Mouse (Mus musculus): Measurements from ENCODE around the gene Pip4k2b. TPM values are rescaled to one million over a fixed set of nuclear protein-coding genes. Genes with fewer than 3 reads are reported as not detected.
"Not testable (repeated sequence)": the region's sequence is repeated elsewhere in the genome, so short reads cannot be mapped to it uniquely, and the experiment has no call there.

The Pip4k2b gene
- polyA plus RNA-seq, 1 experiment from 2014 or later = 1.2 TPM

DNA sequence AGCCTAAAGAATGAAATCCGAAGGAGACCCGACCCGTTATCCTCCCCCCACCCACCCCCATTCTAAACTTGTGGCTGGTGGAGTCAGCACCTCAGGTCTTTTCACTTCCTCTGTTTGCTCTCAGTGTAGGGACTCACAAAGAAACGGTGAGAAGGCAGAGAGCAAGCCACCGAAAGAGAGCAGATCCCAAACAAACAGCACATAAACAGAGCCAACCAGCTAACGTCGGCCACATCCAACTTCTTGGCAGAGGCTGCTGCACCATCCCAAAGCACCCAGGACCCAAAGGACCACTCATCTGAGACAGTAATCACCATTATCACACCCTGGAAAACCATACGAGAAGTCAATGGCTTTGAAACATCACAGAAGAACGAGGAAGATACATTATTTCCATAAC is 1.1 kb downstream of the Pip4k2b start:
- peak overlapping the region; percentile 72 for H3K4me3 ChIP-seq (replicated peaks; ENCODE audit: low read length)
- H3K9ac ChIP-seq (ENCODE audit: low read length) = peak overlapping the region; percentile 86
- H3K9me3 ChIP-seq (replicated peaks; ENCODE audit: control insufficient read depth, low read length) = no peaks in the 10 kb centered on the region
- 12% methylated on average over 9 of the region's 9 CpGs for WGBS
- H3K4me1 ChIP-seq (ENCODE audit: control insufficient read depth, insufficient read depth, low read length) = peaks cover 17% of the 10 kb centered on the region
- H3K27ac ChIP-seq (ENCODE audit: low read length) = peak overlapping the region; percentile 80; the same call in 1 of the 2 replicates
- H3K27me3 ChIP-seq (ENCODE audit: control insufficient read depth, insufficient read depth, low read length) = no peaks in the 10 kb centered on the region
- peaks cover 11% of the 10 kb centered on the region; the same call in 1 of the 2 replicates for H3K36me3 ChIP-seq (ENCODE audit: control insufficient read depth, insufficient read depth, low read length)
- ATAC-seq (ENCODE audit: insufficient read depth, low FRiP score) = no peak
- H3K4me2 ChIP-seq (ENCODE audit: low read depth, low read length) = peak overlapping the region; percentile 79

DNA sequence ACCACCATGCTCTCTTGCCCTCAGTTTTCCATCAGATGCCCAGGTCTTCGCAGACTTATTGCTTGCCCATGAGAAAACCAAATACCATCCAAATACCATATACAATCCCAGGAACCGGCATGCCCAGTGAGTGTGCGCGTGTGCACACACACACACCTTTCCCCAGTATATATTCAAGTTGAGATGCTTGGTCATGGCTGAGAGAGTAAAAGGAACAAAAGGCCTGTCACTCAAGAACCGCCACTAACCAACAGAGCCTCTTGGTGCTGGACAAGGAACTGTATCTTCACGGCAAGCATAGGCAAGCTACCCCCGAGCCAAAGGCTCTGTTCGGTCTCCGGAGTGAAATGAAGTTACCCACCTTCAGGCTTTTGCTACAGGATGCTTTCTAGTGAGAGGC is 1.9 kb downstream of the Pip4k2b start:
- no peaks in the 10 kb centered on the region for H3K9me3 ChIP-seq (replicated peaks; ENCODE audit: control insufficient read depth, low read length)
- WGBS = 85% methylated on average over 9 of the region's 9 CpGs
- 0 out of 2 replicates have a peak, but pooled peaks cover 7% of the 10 kb centered on the region for H3K36me3 ChIP-seq (ENCODE audit: control insufficient read depth, insufficient read depth, low read length)
- peak overlapping the region; percentile 79 for H3K4me2 ChIP-seq (ENCODE audit: low read depth, low read length)
- H3K4me1 ChIP-seq (ENCODE audit: control insufficient read depth, insufficient read depth, low read length) = peaks cover 21% of the 10 kb centered on the region
- H3K27ac ChIP-seq (ENCODE audit: low read length) = no peak overlapping the region
- H3K27me3 ChIP-seq (ENCODE audit: control insufficient read depth, insufficient read depth, low read length) = no peaks in the 10 kb centered on the region
- 0 out of 2 replicates have a peak overlapping the region, but pooled peaks have one; percentile 86 for H3K9ac ChIP-seq (ENCODE audit: low read length)
- H3K4me3 ChIP-seq (replicated peaks; ENCODE audit: low read length) = no peak overlapping the region
- no peak for ATAC-seq (ENCODE audit: insufficient read depth, low FRiP score)

DNA sequence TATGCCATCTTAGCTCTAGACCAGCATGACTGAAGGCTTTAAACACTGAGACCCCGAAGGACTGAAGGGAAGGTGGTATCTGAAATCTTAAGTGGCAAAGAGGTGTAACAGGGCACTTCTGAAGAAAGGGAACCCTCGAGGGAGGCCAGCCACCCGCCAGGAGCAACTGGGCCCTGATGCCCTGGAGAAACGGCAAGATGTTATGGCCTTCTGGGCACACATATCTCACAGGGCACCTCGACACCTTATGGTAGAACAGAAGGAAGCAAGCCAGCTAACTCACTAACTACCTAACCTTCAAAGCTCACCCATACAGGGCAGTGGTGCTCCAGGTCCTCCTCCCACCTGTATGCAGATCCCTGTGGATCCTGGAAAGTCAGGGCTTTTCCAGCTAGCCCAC is 2.3 kb downstream of the Pip4k2b start:
- H3K27ac ChIP-seq (ENCODE audit: low read length) = no peak overlapping the region
- H3K36me3 ChIP-seq (ENCODE audit: control insufficient read depth, insufficient read depth, low read length) = 0 out of 2 replicates have a peak, but pooled peaks cover 7% of the 10 kb centered on the region
- H3K9me3 ChIP-seq (replicated peaks; ENCODE audit: control insufficient read depth, low read length) = no peaks in the 10 kb centered on the region
- 90% methylated on average over 5 of the region's 5 CpGs for WGBS
- H3K4me2 ChIP-seq (ENCODE audit: low read depth, low read length) = no peak overlapping the region
- no peak for ATAC-seq (ENCODE audit: insufficient read depth, low FRiP score)
- no peak overlapping the region for H3K9ac ChIP-seq (ENCODE audit: low read length)
- H3K27me3 ChIP-seq (ENCODE audit: control insufficient read depth, insufficient read depth, low read length) = no peaks in the 10 kb centered on the region
- no peak overlapping the region for H3K4me3 ChIP-seq (replicated peaks; ENCODE audit: low read length)
- peaks cover 25% of the 10 kb centered on the region for H3K4me1 ChIP-seq (ENCODE audit: control insufficient read depth, insufficient read depth, low read length)

GRCm38 (mm10) chr11:97740190-97740589 is 4.3 kb downstream of the Pip4k2b start:
- H3K27ac ChIP-seq (ENCODE audit: low read length) = no peak overlapping the region
- H3K9ac ChIP-seq (ENCODE audit: low read length) = no peak overlapping the region
- no peaks in the 10 kb centered on the region for H3K9me3 ChIP-seq (replicated peaks; ENCODE audit: control insufficient read depth, low read length)
- WGBS = 48% methylated on average over 7 of the region's 7 CpGs
- peaks cover 25% of the 10 kb centered on the region for H3K4me1 ChIP-seq (ENCODE audit: control insufficient read depth, insufficient read depth, low read length)
- no peak overlapping the region for H3K4me2 ChIP-seq (ENCODE audit: low read depth, low read length)
- no peaks in the 10 kb centered on the region for H3K27me3 ChIP-seq (ENCODE audit: control insufficient read depth, insufficient read depth, low read length)
- no peaks in the 10 kb centered on the region for H3K36me3 ChIP-seq (ENCODE audit: control insufficient read depth, insufficient read depth, low read length)
- H3K4me3 ChIP-seq (replicated peaks; ENCODE audit: low read length) = no peak overlapping the region
- ATAC-seq (ENCODE audit: insufficient read depth, low FRiP score) = no peak

GRCm38 (mm10) chr11:97739155-97739554 is 5.3 kb downstream of the Pip4k2b start:
- H3K27ac ChIP-seq (ENCODE audit: low read length) = no peak overlapping the region
- ATAC-seq (ENCODE audit: insufficient read depth, low FRiP score) = no peak

GRCm38 (mm10) chr11:97738703-97739102 is 5.8 kb downstream of the Pip4k2b start:
- no peak for ATAC-seq (ENCODE audit: insufficient read depth, low FRiP score)
- no peaks in the 10 kb centered on the region for H3K36me3 ChIP-seq (ENCODE audit: control insufficient read depth, insufficient read depth, low read length)
- H3K27ac ChIP-seq (ENCODE audit: low read length) = no peak overlapping the region
- no peak overlapping the region for H3K4me3 ChIP-seq (replicated peaks; ENCODE audit: low read length)
- H3K4me1 ChIP-seq (ENCODE audit: control insufficient read depth, insufficient read depth, low read length) = peaks cover 24% of the 10 kb centered on the region
- no peaks in the 10 kb centered on the region for H3K9me3 ChIP-seq (replicated peaks; ENCODE audit: control insufficient read depth, low read length)
- H3K4me2 ChIP-seq (ENCODE audit: low read depth, low read length) = no peak overlapping the region
- WGBS = 55% methylated on average over 6 of the region's 6 CpGs
- no peak overlapping the region for H3K9ac ChIP-seq (ENCODE audit: low read length)
- no peaks in the 10 kb centered on the region for H3K27me3 ChIP-seq (ENCODE audit: control insufficient read depth, insufficient read depth, low read length)

More at GRCm38 (mm10) chr11:97739155-97739554, 5.3 kb downstream of the Pip4k2b start:
- no peaks in the 10 kb centered on the region for H3K9me3 ChIP-seq (replicated peaks; ENCODE audit: control insufficient read depth, low read length)
- 90% methylated on average over 3 of the region's 3 CpGs for WGBS
- H3K4me2 ChIP-seq (ENCODE audit: low read depth, low read length) = no peak overlapping the region
- peaks cover 25% of the 10 kb centered on the region for H3K4me1 ChIP-seq (ENCODE audit: control insufficient read depth, insufficient read depth, low read length)
- H3K4me3 ChIP-seq (replicated peaks; ENCODE audit: low read length) = no peak overlapping the region
- H3K9ac ChIP-seq (ENCODE audit: low read length) = no peak overlapping the region
- no peaks in the 10 kb centered on the region for H3K27me3 ChIP-seq (ENCODE audit: control insufficient read depth, insufficient read depth, low read length)
- H3K36me3 ChIP-seq (ENCODE audit: control insufficient read depth, insufficient read depth, low read length) = no peaks in the 10 kb centered on the region

DNA sequence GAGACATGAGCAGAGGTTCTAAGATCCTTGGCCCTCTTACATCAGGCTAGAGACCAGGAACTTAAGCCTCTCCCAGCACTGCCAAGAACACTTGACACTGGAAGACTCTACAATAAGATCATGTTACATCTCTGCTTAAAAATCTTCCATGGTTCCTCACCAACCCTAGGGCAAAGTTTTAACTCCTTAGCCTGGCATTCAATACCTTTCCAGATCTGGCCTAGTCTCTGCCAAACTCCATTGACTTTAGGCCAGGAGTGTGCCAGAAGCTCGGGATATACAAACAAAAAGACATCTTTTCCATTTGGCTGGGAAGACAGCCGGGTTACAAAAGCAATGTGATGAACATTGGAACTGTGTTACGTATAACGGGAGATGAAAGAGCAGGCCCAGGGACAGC is 6.9 kb downstream of the Pip4k2b start:
- Histone ChIP-seq H3K4me1 (ENCODE audit: control insufficient read depth, insufficient read depth, low read length) (peaks cover 13% of the 10 kb centered on the region; the same call in 1 of the 2 replicates), H3K9me3 (replicated peaks; ENCODE audit: control insufficient read depth, low read length) (no peaks in the 10 kb centered on the region), H3K36me3 (ENCODE audit: control insufficient read depth, insufficient read depth, low read length) (no peaks in the 10 kb centered on the region), H3K4me2 (ENCODE audit: low read depth, low read length) (no peak overlapping the region), H3K27me3 (ENCODE audit: control insufficient read depth, insufficient read depth, low read length) (no peaks in the 10 kb centered on the region), H3K4me3 (replicated peaks; ENCODE audit: low read length) (no peak overlapping the region), H3K9ac (ENCODE audit: low read length) (no peak overlapping the region), H3K27ac (ENCODE audit: low read length) (no peak overlapping the region)
- 62% methylated on average over 4 of the region's 4 CpGs for WGBS
- ATAC-seq (ENCODE audit: insufficient read depth, low FRiP score) = no peak

GRCm38 (mm10) chr11:97736645-97737044 is 7.9 kb downstream of the Pip4k2b start:
- Histone ChIP-seq H3K27ac (ENCODE audit: low read length) (no peak overlapping the region), H3K27me3 (ENCODE audit: control insufficient read depth, insufficient read depth, low read length) (no peaks in the 10 kb centered on the region), H3K9ac (ENCODE audit: low read length) (no peak overlapping the region), H3K4me2 (ENCODE audit: low read depth, low read length) (no peak overlapping the region), H3K9me3 (replicated peaks; ENCODE audit: control insufficient read depth, low read length) (no peaks in the 10 kb centered on the region), H3K4me3 (replicated peaks; ENCODE audit: low read length) (no peak overlapping the region), H3K4me1 (ENCODE audit: control insufficient read depth, insufficient read depth, low read length) (peaks cover 12% of the 10 kb centered on the region; the same call in 1 of the 2 replicates), H3K36me3 (ENCODE audit: control insufficient read depth, insufficient read depth, low read length) (no peaks in the 10 kb centered on the region)
- WGBS = 85% methylated on average over 5 of the region's 5 CpGs
- ATAC-seq (ENCODE audit: insufficient read depth, low FRiP score) = no peak

DNA sequence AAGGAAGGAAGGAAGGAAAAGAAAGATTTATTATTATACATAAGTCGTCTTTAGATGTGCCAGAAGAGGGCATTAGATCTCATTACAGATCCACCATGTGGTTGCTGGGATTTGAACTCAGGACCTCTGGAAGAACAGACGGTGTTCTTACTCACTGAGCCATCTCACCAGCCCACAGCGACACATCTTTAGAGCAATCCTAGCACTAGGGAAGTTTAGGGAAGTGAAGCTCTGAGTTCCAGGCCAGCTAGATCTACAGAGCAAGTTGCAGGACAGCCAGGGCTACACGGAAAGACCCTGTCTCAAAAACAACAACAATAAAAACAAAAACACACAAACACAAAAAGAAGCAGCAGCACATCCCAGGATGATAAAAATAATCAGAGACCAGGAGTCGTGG is 9.7 kb downstream of the Pip4k2b start:
- not testable (repeated sequence) for H3K36me3 ChIP-seq (ENCODE audit: control insufficient read depth, insufficient read depth, low read length); ATAC-seq (ENCODE audit: insufficient read depth, low FRiP score); H3K4me2 ChIP-seq (ENCODE audit: low read depth, low read length); H3K27me3 ChIP-seq (ENCODE audit: control insufficient read depth, insufficient read depth, low read length); H3K9ac ChIP-seq (ENCODE audit: low read length); H3K27ac ChIP-seq (ENCODE audit: low read length); H3K4me3 ChIP-seq (replicated peaks; ENCODE audit: low read length); H3K4me1 ChIP-seq (ENCODE audit: control insufficient read depth, insufficient read depth, low read length); H3K9me3 ChIP-seq (replicated peaks; ENCODE audit: control insufficient read depth, low read length)
- 83% methylated on average over 5 of the region's 5 CpGs for WGBS
